Mouse (Mus musculus): ENCODE data around the gene Cc2d2a.

- no peak for TF ChIP-seq CTCF (IDR thresholded peaks at IDR 0.05; ENCODE audit: insufficient read depth, low read depth, low read length)
- TF ChIP-seq POLR2A (IDR thresholded peaks at IDR 0.05; ENCODE audit: insufficient read depth, low read depth, low read length), result no peak
Measured at GRCm38 (mm10) chr5:43744187-43744586, 82.0 kb downstream of the Cc2d2a start.

Measured in olfactory bulb, adult 2 months (tissue).